Mouse (Mus musculus) spleen, postnatal 36 days (tissue): Measurements from ENCODE around the gene Gon7.
A peak's percentile ranks its signal among the peaks of the same experiment; 100 is the strongest.

Experiments used
- DNase-seq, 2 experiments: peaks; one replicate each; pipeline ENCODE4 v3.0.0; 2022; ENCODE audit warnings: low spot score in 2 of 2, mixed read lengths in 1 of 2

Gene Gon7

DNA sequence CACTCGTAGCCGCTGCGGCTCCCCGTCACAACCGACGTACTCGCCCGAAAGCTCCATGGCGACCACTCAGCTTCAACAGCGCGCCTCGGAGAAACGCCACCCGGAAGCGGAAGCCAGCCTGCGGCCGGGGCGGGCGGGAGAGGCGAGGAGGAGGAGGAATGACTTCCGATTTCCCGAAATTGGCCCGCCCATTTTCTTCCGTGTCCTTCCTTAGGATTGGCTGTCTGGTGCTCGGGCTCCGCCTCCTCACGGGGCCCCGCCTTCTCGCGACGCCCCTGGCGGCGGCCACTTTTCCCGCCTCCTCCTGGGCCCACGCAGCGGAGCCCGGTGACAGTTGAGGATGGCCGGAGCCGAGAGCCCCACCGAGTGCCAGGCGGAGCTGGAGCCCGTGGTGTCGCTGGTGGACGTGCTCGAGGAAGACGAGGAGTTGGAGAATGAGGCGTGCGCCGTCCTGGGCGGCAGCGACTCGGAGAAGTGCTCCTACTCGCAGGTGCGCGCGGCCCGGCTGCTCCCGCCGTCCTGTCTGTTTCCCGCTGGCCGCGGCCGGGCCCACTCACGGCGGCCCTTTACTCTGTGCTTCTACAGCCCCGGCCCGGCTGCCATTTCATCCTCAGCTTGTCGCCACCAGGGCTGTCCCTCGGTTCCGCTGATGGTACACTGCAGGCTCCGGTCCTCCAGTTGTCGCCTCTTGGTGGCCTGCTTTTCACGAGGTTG is at the start of gene Gon7, which contains the start of the genes Gm28051 and Ubr7:
TSS of gene Gon7 (minus strand) at position 115 of the 714 bp plus-strand sequence.
TSS of gene Gm28051 (minus strand) at position 77 of the 714 bp plus-strand sequence.
TSS of gene Ubr7 (plus strand) at position 279 of the 714 bp plus-strand sequence.
- DNase-seq, result peak; percentile 95 to 97

DNA sequence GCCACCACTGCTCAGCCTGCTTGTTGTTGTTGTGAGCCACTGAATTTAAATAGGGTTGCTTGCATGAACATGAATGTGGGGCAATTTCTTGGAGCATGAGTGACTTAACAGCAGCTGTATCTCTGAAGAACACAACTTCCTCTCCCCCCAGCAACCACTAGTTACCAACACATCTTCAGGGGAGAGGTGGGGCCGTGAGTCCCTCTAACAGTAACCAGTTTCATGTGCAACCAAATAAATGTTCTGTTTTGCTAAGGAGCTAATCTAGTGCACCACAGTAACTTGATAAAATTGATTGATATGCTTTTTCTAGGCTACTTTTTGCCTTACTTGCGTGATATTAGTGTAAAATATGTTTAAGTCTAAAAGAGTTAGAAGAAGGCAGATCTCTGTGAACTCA is 41.9 kb upstream of the Gon7 start:
- no peak for DNase-seq

- no peak for DNase-seq
Observed at GRCm38 (mm10) chr12:102787927-102788326, 30.3 kb upstream of the Gon7 start.

GRCm38 (mm10) chr12:102785593-102785985 is 28.0 kb upstream of the Gon7 start:
- DNase-seq, result no peak

DNA sequence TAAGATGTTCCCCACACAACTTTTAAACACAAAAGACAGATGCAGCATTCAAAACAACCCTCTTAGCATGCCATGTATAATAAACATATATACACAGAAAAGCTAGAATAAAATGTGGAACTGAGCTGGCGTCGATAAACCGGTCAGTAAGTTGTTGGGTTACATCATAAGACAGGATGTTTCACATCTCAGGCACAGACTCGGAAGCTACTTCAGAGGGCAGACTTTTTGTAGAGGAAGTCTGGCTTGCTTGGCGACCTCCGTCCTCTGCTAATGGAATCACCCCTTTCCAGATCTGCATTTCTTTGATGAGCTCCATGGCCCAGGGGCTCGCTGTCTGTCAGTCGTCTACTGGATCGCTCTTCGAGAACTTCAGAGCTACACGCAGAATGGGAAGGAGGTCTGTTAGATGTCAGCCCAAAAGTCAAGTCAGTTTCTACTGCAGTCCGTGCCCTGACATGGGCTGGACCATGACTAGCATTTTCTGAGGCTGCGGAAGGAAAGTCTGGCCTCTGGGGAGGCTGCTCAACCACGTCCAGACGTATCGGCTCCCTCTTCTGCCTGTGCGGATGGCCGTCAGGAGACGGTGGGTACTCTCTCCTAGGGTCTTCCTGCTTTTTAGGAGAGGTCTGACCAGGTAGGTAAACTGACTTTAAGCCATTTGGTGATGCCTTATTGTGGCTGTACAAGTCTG is 27.4 kb upstream of the Gon7 start:
- no peak for DNase-seq

DNA sequence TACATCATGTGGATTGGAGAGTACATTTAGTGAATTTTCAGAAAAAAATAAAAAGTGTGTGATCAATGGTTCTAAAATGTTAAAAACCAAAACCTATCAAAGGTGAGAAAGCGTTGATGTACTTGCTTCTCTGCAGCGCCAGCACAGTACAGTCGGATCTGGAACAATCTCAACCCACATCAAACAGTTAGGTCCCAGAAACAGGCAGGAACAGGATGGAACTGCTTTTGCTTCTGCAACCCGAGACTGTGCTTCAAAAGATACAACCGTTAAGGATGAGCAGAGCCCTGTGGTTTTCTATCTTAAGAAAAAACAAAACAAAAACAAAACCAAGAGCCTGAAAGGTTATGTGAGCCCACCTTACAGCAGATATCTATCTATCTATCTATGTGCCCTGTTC is 25.2 kb upstream of the Gon7 start:
- no peak for DNase-seq

DNA sequence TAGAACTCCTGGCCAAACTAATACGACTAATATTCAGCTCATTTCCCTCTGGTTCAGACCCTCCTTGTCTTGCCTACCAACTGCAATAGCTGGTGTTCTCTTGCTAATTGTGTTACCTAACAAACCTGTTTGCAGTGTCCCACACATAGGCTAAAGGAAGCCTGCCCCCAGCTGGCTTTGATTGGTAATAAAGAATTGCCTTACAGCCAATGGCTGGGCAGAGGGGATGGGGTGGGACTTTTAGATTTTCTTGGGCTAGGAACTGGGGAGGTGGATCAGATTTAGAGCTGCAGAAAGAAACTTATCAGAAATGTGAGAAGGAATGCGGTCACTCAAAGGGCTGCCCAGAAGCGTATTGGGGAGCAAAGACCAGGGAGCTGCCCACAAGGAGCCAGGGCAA is 21.8 kb upstream of the Gon7 start:
- no peak for DNase-seq

GRCm38 (mm10) chr12:102778151-102778550 is 20.5 kb upstream of the Gon7 start:
- DNase-seq, result no peak

DNA sequence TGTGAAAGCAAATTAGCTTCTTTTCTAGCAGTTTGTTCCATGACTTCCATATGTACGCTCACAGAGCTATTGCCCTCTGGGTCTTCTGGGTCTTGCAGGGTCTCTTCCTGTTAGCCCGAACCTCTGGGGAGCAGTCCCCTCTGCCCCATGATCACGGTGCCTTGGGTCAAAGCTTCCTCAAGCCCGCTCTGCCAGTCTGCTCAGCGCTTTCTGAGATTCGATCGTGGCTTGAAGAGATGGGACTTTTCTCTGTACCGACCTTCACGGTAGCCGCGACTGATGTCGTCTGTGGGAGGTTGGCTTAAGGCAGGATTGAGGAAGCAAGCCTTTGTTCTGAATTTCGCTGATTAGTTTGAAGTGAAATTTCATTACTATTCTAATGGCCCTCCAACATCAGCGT is 18.4 kb upstream of the Gon7 start:
- DNase-seq, result no peak

GRCm38 (mm10) chr12:102772676-102773075 is 15.1 kb upstream of the Gon7 start:
- no peak for DNase-seq

- no peak for DNase-seq
Observed at GRCm38 (mm10) chr12:102771601-102772000, 14.0 kb upstream of the Gon7 start.

GRCm38 (mm10) chr12:102769000-102769399 is 11.4 kb upstream of the Gon7 start:
- DNase-seq, result no peak

DNA sequence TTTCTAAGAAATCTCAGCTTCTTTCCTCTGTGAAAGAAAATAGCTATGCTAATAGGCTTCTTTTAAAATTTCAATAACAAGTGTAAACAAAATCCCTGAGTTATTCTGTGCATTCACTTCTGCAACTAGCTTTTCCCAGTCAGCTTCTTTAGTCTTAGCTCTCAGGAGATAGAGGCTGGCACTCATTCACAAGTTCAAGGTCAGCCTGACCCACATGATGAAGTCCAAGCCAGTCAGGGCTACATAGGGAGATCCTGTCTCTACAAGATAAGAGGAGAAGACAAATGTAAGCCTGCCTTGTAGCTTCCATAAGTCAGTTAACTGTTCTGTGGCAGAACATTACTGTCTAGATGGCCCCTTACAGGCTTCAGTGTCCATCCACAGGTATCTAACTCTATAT is 6.1 kb upstream of the Gon7 start:
- DNase-seq, result no peak

DNA sequence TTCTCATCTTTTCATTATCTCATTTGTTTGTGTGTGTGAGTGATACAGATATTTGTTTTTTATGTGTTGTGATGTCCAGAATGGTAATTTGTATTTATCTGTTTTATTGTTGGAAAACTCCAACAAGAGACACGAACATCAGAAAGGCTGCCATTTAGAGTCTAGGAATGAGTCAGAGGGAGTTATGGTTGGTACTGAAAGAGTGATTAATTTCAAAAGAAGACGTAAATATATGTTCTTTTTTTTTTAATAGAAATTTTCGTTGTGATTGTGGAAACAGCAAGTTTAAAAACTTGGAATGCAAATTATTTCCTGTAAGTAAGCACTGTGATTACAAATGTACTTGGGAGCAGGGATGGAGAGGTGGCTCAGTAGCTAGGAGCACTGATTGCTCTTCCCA is 4.1 kb upstream of the Gon7 start:
- DNase-seq, result no peak

- DNase-seq, result no peak
Observed at GRCm38 (mm10) chr12:102758936-102759335, 1.3 kb upstream of the Gon7 start.

- no peak for DNase-seq
Observed at GRCm38 (mm10) chr12:102758403-102758756, 777 bp upstream of the Gon7 start, which contains the start of gene Gm20604. Gene Gm20604, minus strand, starts transcription at chr12:102758672.

DNA sequence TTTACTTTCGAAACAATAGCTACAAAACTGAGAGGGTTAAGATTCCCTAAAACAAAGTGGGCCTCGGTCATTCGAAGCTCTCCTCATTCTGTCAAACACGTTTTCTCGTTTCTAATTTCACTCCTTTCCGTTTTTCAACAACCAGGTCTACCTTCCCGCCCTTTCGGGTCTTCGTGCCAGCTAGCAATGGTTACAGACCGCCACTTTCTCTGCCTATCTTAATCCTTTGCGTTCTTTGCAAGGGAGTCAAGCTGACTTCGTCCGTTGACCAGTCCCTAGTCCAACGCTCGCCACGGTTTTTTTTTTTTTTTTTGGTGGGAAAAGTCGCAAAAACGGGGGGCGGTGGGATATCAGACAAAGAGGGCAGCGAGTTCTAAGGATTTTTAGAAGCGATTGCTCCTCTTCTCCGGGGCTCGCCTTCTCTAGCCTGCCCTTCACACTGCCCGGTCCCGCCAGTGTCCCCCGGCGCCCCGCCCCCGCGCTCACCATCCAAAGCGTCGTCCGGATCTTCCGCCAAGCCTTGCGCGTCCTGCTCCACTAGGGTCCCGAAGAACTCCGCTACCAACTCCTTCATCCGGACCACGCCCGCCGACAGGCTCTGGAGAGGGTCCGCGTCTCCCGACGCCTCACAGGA is 431 bp downstream of the Gon7 start:
- no peak for DNase-seq

GRCm38 (mm10) chr12:102756304-102756703 is 1.3 kb downstream of the Gon7 start:
- DNase-seq, result peak in 1 of 2 experiments; percentile 56

DNA sequence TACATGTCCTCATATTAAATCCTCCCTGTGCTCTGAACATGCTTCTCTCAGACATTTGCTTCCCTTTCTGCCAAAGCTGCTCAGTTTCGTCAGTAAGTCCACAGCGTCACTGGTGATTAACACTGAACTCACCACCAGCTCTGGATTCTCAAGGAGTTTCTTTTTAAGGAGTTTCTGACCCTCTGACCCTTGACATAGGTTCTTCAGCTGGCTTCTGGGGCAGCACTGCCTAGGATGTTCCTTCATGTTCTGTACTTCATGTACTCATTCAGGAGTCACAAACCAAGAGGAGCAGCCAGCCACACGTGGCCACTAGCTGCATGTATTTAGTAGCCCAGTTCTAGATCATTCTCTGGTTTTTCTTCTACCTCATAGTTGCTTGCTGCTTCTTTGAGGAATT is 9.3 kb downstream of the Gon7 start:
- DNase-seq, result no peak

GRCm38 (mm10) chr12:102744839-102745238 is 12.8 kb downstream of the Gon7 start:
- DNase-seq, result peak; percentile 35 to 57

GRCm38 (mm10) chr12:102743589-102744574 is 13.7 kb downstream of the Gon7 start, which contains the start of the genes Moap1 and Tmem251:
Gene Moap1, minus strand, starts transcription at chr12:102743661.
Gene Tmem251, plus strand, starts transcription at chr12:102743762.
- peak; percentile 90 to 91 for DNase-seq
